Mouse (Mus musculus) hindlimb bud, embryonic 11.5 days (tissue): Measurements from ENCODE around the gene 9230102O04Rik.

Experiments used
- DNase-seq: peaks from one replicate; pipeline ENCODE4 v3.0.0-alpha.2; 2012; ENCODE audit warnings: low read depth, low spot score; ENCODE audit errors: extremely low spot score

The 9230102O04Rik gene

GRCm38 (mm10) chr2:9888913-9889650 is at the start of gene 9230102O04Rik:
TSS of gene 9230102O04Rik (minus strand) at chr2:9889540.
- no peak for DNase-seq

- DNase-seq: no peak
Observed at GRCm38 (mm10) chr2:9935965-9936364, 46.6 kb upstream of the 9230102O04Rik start.

GRCm38 (mm10) chr2:9926905-9927283 is 37.6 kb upstream of the 9230102O04Rik start:
- DNase-seq: no peak

- no peak for DNase-seq
Observed at GRCm38 (mm10) chr2:9926194-9926904, 37.0 kb upstream of the 9230102O04Rik start.

GRCm38 (mm10) chr2:9918691-9919471 is 29.5 kb upstream of the 9230102O04Rik start:
- no peak for DNase-seq

GRCm38 (mm10) chr2:9917602-9918001 is 28.3 kb upstream of the 9230102O04Rik start:
- DNase-seq: no peak

GRCm38 (mm10) chr2:9905995-9906394 is 16.7 kb upstream of the 9230102O04Rik start:
- DNase-seq: no peak

GRCm38 (mm10) chr2:9903854-9904560 is 14.7 kb upstream of the 9230102O04Rik start:
- DNase-seq: no peak

GRCm38 (mm10) chr2:9897846-9898245 is 8.5 kb upstream of the 9230102O04Rik start:
- no peak for DNase-seq

GRCm38 (mm10) chr2:9896097-9896770 is 6.9 kb upstream of the 9230102O04Rik start:
- DNase-seq: no peak

GRCm38 (mm10) chr2:9894836-9895593 is 5.7 kb upstream of the 9230102O04Rik start:
- no peak for DNase-seq

GRCm38 (mm10) chr2:9893272-9893953 is 4.1 kb upstream of the 9230102O04Rik start:
- no peak for DNase-seq

GRCm38 (mm10) chr2:9892541-9892940 is 3.2 kb upstream of the 9230102O04Rik start:
- no peak for DNase-seq

GRCm38 (mm10) chr2:9890906-9891305 is 1.6 kb upstream of the 9230102O04Rik start:
- no peak for DNase-seq

- no peak for DNase-seq
Observed at GRCm38 (mm10) chr2:9890251-9890650, 911 bp upstream of the 9230102O04Rik start.

- no peak for DNase-seq
Observed at GRCm38 (mm10) chr2:9889651-9890183, 377 bp upstream of the 9230102O04Rik start, which contains the start of gene Gata3. TSS of gene Gata3 (minus strand) at chr2:9890034.

GRCm38 (mm10) chr2:9887636-9888035 is 1.7 kb downstream of the 9230102O04Rik start:
- no peak for DNase-seq

GRCm38 (mm10) chr2:9886921-9887610 is 2.3 kb downstream of the 9230102O04Rik start:
- DNase-seq: no peak
